Comparison of ENCODE assay signal across 21 mouse cellular contexts in genomic region chr10:128214112-128214511, GRCm38 (mm10). TPM values are rescaled to one million over a fixed set of nuclear protein-coding genes. Genes with fewer than 3 reads are reported as not detected.
"Had no signal": no experiment of that assay in that cellular context is flagged by ENCODE, and none has a peak within 500 bp of the region (broad histone marks: within the 10 kb centered on the region; RNA-seq: fewer than 3 reads in every experiment).

No protein-coding gene starts in this region.

RNA-seq across cellular contexts. Expression of gene Mip, which starts 11.5 kb away (rescaled TPM):
- total RNA-seq: common myeloid progenitor, adult 5-6 weeks; gastrocnemius, adult 18-20 months; gastrocnemius, adult 2 months; gastrocnemius, adult 8-10 months; gastrocnemius, postnatal 10 days; gastrocnemius, postnatal 14 days; gastrocnemius, postnatal 36 days; gastrocnemius, postnatal 4 days; heart, adult 18-20 months; heart, adult 2 months; heart, adult 8-10 months had no signal
- polyA plus RNA-seq: cortical plate, adult 2 months; embryonic facial prominence, embryonic 10.5 days; embryonic facial prominence, embryonic 11.5 days; erythroblast, embryonic 14.5 days; forebrain, embryonic 16.5 days; forebrain, postnatal 0 days; frontal cortex, adult 2 months; gonadal fat pad, adult 2 months; heart, adult 2 months; heart, embryonic 10.5 days had no signal

RNA-seq across cellular contexts. Expression of gene Gls2, which starts 19.9 kb away (rescaled TPM):
- total RNA-seq: granulocyte monocyte progenitor cell, adult 5-6 weeks had no signal
- polyA plus RNA-seq: erythroblast, embryonic 14.5 days had no signal
